Mouse (Mus musculus): Measurements from ENCODE around the gene Fam207a. TPM values are rescaled to one million over a fixed set of nuclear protein-coding genes. Genes with fewer than 3 reads are reported as not detected.

Gene Fam207a
- total and polyA plus RNA-seq, 3 experiments: 70.6 to 74.0 TPM; not detected in 1

GRCm38 (mm10) chr10:77456507-77456906, 59.1 kb downstream of the Fam207a start:
- no peaks in the 10 kb centered on the region for H3K79me2 ChIP-seq (ENCODE audit: control insufficient read depth, insufficient read depth, low read length, poor library complexity)

GRCm38 (mm10) chr10:77455251-77456010, 60.2 kb downstream of the Fam207a start:
- TF ChIP-seq EP300 (IDR thresholded peaks at IDR 0.05; ENCODE audit: low read depth in 1 of 2, low read length in 2 of 2) (no peak), CHD2 (IDR thresholded peaks at IDR 0.05; ENCODE audit: low read length) (no peak), TCF12 (IDR thresholded peaks at IDR 0.05; ENCODE audit: low read depth, low read length) (no peak), MYC (IDR thresholded peaks at IDR 0.05; ENCODE audit: low read depth, low read length) (no peak), TAL1 (IDR thresholded peaks at IDR 0.05; ENCODE audit: low read length) (no peak), RAD21 (IDR thresholded peaks at IDR 0.05; ENCODE audit: low read depth, low read length) (no peak), POLR2AphosphoS2 (IDR thresholded peaks at IDR 0.05; ENCODE audit: low read length) (no peak), ELF1 (IDR thresholded peaks at IDR 0.05; ENCODE audit: low read depth, low read length) (no peak), ZKSCAN1 (IDR thresholded peaks at IDR 0.05; ENCODE audit: low read depth, low read length) (no peak), POLR2A (IDR thresholded peaks at IDR 0.05; ENCODE audit: control insufficient read depth in 1 of 2, insufficient read depth in 1 of 2, low read depth in 1 of 2, low read length in 2 of 2, poor library complexity in 1 of 2) (no peak), MAZ (IDR thresholded peaks at IDR 0.05; ENCODE audit: low read depth, low read length) (no peak), CTCF (IDR thresholded peaks at IDR 0.05 in 2 of 3, conservative IDR thresholded peaks at IDR 0.05 in 1 of 3; ENCODE audit: control insufficient read depth in 1 of 3, insufficient read depth in 1 of 3, low read depth in 2 of 3, low read length in 3 of 3, poor library complexity in 1 of 3, severe bottlenecking in 1 of 3) (no peak), GABPA (IDR thresholded peaks at IDR 0.05; ENCODE audit: low read depth, low read length) (no peak), TBP (IDR thresholded peaks at IDR 0.05; ENCODE audit: low read depth, low read length) (no peak), ZMIZ1 (IDR thresholded peaks at IDR 0.05; ENCODE audit: low read depth, low read length) (no peak)
- Histone ChIP-seq H3K4me3 (ENCODE audit: control insufficient read depth in 1 of 2, insufficient read depth in 1 of 2, low read depth in 2 of 2, low read length in 2 of 2) (no peak overlapping the region), H3K9ac (ENCODE audit: control insufficient read depth, low read depth, low read length, poor library complexity, severe bottlenecking) (no peak overlapping the region), H3K27ac (ENCODE audit: control insufficient read depth, low read depth, low read length) (no peak overlapping the region), H3K36me3 (ENCODE audit: control insufficient read depth in 1 of 2, insufficient read depth in 2 of 2, low read length in 2 of 2) (no peaks in the 10 kb centered on the region), H3K27me3 (ENCODE audit: control insufficient read depth in 1 of 2, insufficient read depth in 2 of 2, low read length in 2 of 2) (peaks cover 25 to 30% of the 10 kb centered on the region in 2 experiments), H3K4me1 (ENCODE audit: control insufficient read depth in 1 of 2, insufficient read depth in 2 of 2, low read length in 2 of 2) (no peaks in the 10 kb centered on the region), H3K79me2 (ENCODE audit: control insufficient read depth, insufficient read depth, low read length, poor library complexity) (no peaks in the 10 kb centered on the region), H3K9me3 (replicated peaks; ENCODE audit: insufficient read depth, low read length) (no peaks in the 10 kb centered on the region)
- DNase-seq (ENCODE audit: low read depth, low spot score): no peak

More at GRCm38 (mm10) chr10:77456507-77456906, 59.1 kb downstream of the Fam207a start:
- Histone ChIP-seq H3K36me3 (ENCODE audit: control insufficient read depth in 1 of 2, insufficient read depth in 2 of 2, low read length in 2 of 2) (no peaks in the 10 kb centered on the region), H3K4me3 (ENCODE audit: control insufficient read depth in 1 of 2, insufficient read depth in 1 of 2, low read depth in 2 of 2, low read length in 2 of 2) (no peak overlapping the region), H3K9ac (ENCODE audit: control insufficient read depth, low read depth, low read length, poor library complexity, severe bottlenecking) (no peak overlapping the region), H3K27me3 (ENCODE audit: control insufficient read depth in 1 of 2, insufficient read depth in 2 of 2, low read length in 2 of 2) (peaks cover 20 to 32% of the 10 kb centered on the region in 2 experiments), H3K4me1 (ENCODE audit: control insufficient read depth in 1 of 2, insufficient read depth in 2 of 2, low read length in 2 of 2) (no peaks in the 10 kb centered on the region), H3K9me3 (replicated peaks; ENCODE audit: insufficient read depth, low read length) (no peaks in the 10 kb centered on the region), H3K27ac (ENCODE audit: control insufficient read depth, low read depth, low read length) (no peak overlapping the region)
- no peak for TF ChIP-seq EP300 (IDR thresholded peaks at IDR 0.05; ENCODE audit: low read depth in 1 of 2, low read length in 2 of 2)
- TF ChIP-seq CTCF (IDR thresholded peaks at IDR 0.05 in 2 of 3, conservative IDR thresholded peaks at IDR 0.05 in 1 of 3; ENCODE audit: control insufficient read depth in 1 of 3, insufficient read depth in 1 of 3, low read depth in 2 of 3, low read length in 3 of 3, poor library complexity in 1 of 3, severe bottlenecking in 1 of 3): no peak
- TF ChIP-seq GATA1 (IDR thresholded peaks at IDR 0.05; ENCODE audit: low read depth, low read length): no peak
- no peak for TF ChIP-seq E2F4 (IDR thresholded peaks at IDR 0.05; ENCODE audit: borderline replicate concordance, low read depth, low read length)
- TF ChIP-seq USF2 (IDR thresholded peaks at IDR 0.05; ENCODE audit: borderline replicate concordance in 1 of 2, insufficient read depth in 1 of 2, low read depth in 1 of 2, low read length in 2 of 2): no peak
- TF ChIP-seq POLR2AphosphoS5 (IDR thresholded peaks at IDR 0.05; ENCODE audit: borderline replicate concordance, low read depth, low read length): no peak
- no peak for TF ChIP-seq POLR2A (IDR thresholded peaks at IDR 0.05; ENCODE audit: control insufficient read depth in 1 of 2, insufficient read depth in 1 of 2, low read depth in 1 of 2, low read length in 2 of 2, poor library complexity in 1 of 2)
- no peak for TF ChIP-seq BHLHE40 (IDR thresholded peaks at IDR 0.05; ENCODE audit: borderline replicate concordance, low read depth, low read length)
- TF ChIP-seq ZC3H11A (IDR thresholded peaks at IDR 0.05; ENCODE audit: low read depth, low read length): no peak
- TF ChIP-seq KAT2A (conservative IDR thresholded peaks at IDR 0.05; ENCODE audit: low read depth, low read length): no peak
- TF ChIP-seq ZNF384 (IDR thresholded peaks at IDR 0.05; ENCODE audit: low read depth, low read length): no peak
- TF ChIP-seq CHD1 (IDR thresholded peaks at IDR 0.05; ENCODE audit: low read depth, low read length): no peak
- TF ChIP-seq ZMIZ1 (IDR thresholded peaks at IDR 0.05; ENCODE audit: low read depth, low read length): no peak
- no peak for TF ChIP-seq SIN3A (IDR thresholded peaks at IDR 0.05; ENCODE audit: low read length)
- no peak for TF ChIP-seq ZKSCAN1 (IDR thresholded peaks at IDR 0.05; ENCODE audit: low read depth, low read length)
- TF ChIP-seq MAFK (IDR thresholded peaks at IDR 0.05; ENCODE audit: borderline replicate concordance, low read depth, low read length): no peak
- TF ChIP-seq RCOR1 (IDR thresholded peaks at IDR 0.05; ENCODE audit: low read depth, low read length): no peak
- TF ChIP-seq TAL1 (IDR thresholded peaks at IDR 0.05; ENCODE audit: low read length): no peak
- DNase-seq (ENCODE audit: low read depth, low spot score): no peak

All from MEL (cell line).